Mouse (Mus musculus) liver, postnatal 0 days (tissue): ENCODE measurements at regions not wholly inside any gene's neighbourhood (a gene's known extent, or its start where the extent isn't known, plus 50 kb on each side); places are given as distances from the start of the nearest gene placed in this dataset.

Source experiments
- CTCF ChIP-seq: sonication (generic); IDR thresholded peaks from 2 replicates; pipeline ENCODE4 v1.5.1; 2016; ENCODE audit warnings: antibody characterized with exemption, low read depth
- EP300 ChIP-seq: IDR thresholded peaks from 2 replicates; pipeline ENCODE4 v1.6.1; 2016; ENCODE audit warnings: antibody characterized with exemption, low read depth, mild to moderate bottlenecking

DNA sequence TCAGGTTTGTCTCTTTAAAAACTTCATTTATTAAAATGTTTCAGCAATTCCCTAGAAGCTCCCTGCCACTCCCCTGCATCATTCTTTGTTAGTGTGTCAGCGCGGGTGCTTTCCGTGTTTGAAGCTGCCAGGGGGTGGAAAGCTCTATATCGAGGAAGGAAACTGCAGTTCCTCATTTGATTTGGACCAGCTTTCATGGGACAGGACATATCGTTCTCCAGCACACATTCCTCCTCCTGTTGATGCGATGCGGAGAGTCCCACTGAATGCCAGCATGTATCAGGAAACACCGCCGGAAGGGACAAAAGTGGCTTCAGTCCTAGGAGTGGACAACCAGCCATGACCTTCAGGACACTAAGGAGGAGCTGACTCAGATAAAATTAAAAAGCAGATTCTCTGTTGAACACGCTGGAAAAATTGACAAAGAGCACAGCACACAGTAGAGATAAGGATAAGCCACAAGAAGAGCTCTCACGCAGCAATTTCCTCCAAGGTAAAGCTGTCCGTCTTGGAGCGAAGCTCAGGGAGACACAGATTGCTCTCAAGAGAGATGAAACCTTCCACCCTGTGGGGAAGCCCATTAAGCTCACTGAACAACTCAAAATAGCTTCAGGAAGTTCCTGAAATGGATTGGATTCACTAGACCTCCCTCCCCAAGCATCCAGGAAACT, 55.3 kb upstream of the 1700017B05Rik start:
- TF ChIP-seq CTCF (no peak), EP300 (peak; percentile 69)
